15 mouse cellular contexts compared by ENCODE assay signal in genomic region chr6:116361463-116361862, GRCm38 (mm10).
"Had no signal": no experiment of that assay in that cellular context is flagged by ENCODE, and none has a peak within 500 bp of the region (broad histone marks: within the 10 kb centered on the region; RNA-seq: fewer than 3 reads in every experiment).

No protein-coding gene starts in this region.

- H3K36me3 ChIP-seq: neural tube, embryonic 12.5 days; neural tube, embryonic 13.5 days; neural tube, embryonic 15.5 days; stomach, embryonic 15.5 days had no signal

- H3K9ac ChIP-seq: neural tube, embryonic 12.5 days; neural tube, embryonic 13.5 days; neural tube, embryonic 15.5 days; stomach, embryonic 15.5 days had no signal

- H3K9me3 ChIP-seq: neural tube, embryonic 12.5 days; neural tube, embryonic 13.5 days; neural tube, embryonic 15.5 days; stomach, embryonic 15.5 days had no signal

- H3K4me2 ChIP-seq: neural tube, embryonic 12.5 days; neural tube, embryonic 13.5 days; neural tube, embryonic 15.5 days; stomach, embryonic 15.5 days had no signal

- DNase-seq: retina, postnatal 1 day; right cerebral cortex, adult 18-20 months; right cerebral cortex, postnatal 14 days; right cerebral cortex, postnatal 25 days; right cerebral cortex, postnatal 4 days; spleen, adult 18-20 months; thymus, adult 18-20 months; thymus, adult 2 months; thymus, postnatal 14 days; thymus, postnatal 25 days; thymus, postnatal 4 days had no signal

- H3K4me1 ChIP-seq: stomach, embryonic 15.5 days had no signal

- H3K4me3 ChIP-seq: neural tube, embryonic 12.5 days; neural tube, embryonic 13.5 days; neural tube, embryonic 15.5 days; stomach, embryonic 15.5 days had no signal

- H3K27me3 ChIP-seq: neural tube, embryonic 12.5 days; neural tube, embryonic 13.5 days; neural tube, embryonic 15.5 days; stomach, embryonic 15.5 days had no signal

- H3K27ac ChIP-seq: neural tube, embryonic 12.5 days; neural tube, embryonic 13.5 days; neural tube, embryonic 15.5 days; stomach, embryonic 15.5 days had no signal
